Mouse (Mus musculus) 416B (cell line): ENCODE results near the gene Nanos1.

Experiments used
- DNase-seq: peaks from one replicate; pipeline ENCODE4 v3.0.0; 2011; ENCODE audit warnings: low read depth

Nanos1 gene

DNA sequence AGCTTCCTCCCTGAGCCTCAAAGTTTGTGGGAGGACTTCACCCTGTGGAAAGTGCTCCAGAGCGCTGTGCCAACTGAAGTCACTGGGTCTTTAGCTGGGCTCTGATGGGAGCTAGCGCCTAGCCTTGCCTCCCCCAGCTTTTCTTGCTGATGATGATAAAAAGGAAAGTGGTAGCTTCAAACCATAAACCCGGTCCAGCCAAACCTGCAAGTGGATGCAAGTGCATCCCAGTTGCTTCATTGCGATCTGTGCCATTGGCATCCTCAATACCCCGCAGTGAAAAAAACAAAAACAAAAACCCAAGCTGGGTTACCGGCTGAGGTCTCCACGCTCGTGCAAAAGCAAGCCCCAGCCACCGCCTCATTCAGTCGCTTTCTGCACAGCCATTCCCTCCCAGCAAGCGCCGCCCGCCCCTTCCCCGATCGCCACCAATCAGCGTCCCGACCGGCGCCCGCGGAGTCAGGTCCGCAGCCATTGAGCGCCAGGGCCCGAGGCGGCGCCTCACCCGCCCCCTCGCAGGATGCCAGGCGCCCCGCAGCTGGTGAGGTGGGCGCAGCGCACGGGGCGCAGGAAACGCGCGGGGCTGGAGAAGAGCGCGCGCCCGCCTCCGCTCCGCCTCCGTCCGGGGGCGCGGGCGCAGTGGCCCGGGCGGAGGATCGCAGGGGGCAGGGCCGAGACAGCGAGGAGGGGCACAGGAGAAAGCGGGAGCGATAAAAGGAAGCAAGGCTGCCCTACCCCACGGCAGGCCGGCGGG is at the start of gene Nanos1:
Nanos1 (plus strand) TSS at position 550 of the 754 bp plus-strand sequence.
- peak; percentile 82 for DNase-seq

DNA sequence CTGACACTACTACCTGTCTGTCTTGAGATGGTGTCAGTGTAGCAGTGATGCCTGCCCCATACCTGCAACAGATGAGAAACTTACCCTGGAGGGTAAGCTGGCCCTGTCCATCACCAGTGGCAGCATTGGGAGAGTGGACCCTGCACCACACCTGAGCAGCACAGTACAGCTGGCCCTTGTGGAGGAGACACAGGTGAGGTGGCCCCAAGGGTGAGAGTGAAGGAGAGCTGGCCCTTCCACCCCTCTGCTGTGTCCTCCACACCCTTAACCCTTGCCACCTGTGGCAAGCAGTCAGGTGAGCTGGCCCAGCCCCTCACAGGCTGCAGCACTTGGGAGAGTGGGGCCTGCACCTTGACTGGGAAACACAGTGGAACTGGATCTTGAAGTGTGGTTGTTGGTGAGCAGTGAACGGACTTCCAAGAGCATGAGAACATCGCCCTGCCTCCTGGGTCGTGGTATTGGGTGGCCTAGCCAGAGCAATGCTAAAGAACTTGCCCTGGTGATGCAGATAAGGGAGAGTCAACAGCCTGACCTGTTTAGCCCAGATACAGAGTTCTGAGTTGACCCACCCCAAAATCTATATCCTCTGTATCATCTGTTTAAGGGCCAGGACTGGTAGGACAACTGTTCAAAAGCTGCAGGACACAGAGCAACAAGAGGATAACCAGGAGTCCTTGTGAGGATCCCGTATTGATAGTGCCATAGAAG is 46.4 kb upstream of the Nanos1 start:
- no peak for DNase-seq

DNA sequence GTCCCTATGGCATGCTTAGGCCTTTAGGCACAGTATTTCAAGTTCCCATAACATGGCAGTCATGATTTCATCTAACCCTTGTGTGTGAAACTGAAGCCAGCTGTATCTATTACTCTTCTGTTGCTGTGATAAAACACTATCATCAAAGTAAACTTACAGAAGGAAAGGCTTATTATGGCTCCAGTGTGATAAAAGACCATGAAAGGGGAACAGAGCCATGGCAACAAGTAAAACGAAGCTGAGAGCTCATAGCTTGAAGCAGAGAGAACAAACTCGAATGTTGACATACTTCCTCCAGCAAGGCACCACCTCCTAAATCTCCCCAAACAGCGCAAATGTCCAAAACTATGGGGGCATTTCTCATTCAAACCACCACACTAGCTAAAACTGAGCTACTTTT is 45.6 kb upstream of the Nanos1 start:
- no peak for DNase-seq

DNA sequence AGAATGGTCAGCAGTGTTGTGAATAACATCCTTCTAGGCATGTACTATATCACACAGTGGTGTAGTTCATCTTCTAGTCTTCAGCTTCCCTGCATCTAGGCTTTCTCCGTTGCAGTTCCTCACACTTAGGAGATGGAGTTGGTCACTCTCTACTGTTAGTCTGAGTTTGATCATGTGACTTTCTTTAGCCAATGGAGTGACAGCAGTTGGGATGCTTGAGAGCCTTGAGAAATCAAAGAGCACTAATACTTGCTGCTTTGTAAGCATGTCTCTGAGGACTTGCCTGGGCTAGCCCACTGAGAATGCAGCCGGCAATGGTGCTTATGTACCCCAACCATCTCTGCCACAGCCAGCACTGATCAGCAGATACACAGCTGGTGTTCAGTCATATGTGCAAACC is 43.2 kb upstream of the Nanos1 start:
- peak; percentile 11 for DNase-seq

DNA sequence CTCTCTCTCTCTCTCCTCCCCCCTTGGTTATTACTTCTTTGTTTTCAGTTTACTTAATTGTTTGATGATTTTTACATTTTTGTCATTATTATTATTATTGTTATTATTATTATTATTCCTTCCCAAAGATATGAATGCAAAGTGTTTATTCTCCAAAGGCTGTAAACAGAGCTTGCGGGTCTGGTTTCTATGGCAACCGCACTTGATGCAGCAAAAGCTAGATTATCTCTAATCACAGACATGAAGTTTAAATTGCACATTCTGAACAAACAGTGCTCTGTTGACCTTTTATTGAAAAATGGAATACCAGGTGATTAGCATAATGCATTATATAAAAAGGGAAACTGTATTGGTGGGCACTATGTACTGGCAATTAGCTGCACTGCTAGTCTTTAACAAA is 39.4 kb upstream of the Nanos1 start:
- no peak for DNase-seq

DNA sequence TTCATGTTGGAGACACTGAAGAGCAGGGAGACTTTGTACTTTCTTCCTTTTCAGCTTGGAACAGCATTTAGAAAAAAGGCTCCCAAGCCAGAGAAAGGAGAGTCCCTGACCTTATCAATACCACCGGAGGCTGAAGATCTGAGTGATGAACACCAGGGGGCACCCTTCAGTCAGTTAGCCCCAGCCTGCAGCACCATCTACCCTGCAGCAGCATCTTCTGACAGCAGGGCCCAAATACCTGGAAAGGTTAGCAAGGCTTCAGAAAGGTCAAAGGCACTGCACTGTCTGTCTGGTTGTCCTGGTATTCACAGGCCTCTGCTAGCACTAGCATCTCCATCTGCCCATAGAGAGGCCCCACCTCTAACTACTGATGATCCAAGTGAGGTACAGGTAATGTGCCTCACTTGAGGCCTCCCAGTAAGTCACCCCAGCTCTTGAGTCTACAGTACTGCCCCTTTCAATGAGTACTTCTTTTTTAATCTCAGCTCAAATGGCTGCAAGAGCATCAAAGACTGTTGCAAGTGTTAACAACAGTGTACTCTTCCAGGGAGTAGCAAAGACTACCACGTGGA is 25.4 kb upstream of the Nanos1 start:
- peak; percentile 67 for DNase-seq

DNA sequence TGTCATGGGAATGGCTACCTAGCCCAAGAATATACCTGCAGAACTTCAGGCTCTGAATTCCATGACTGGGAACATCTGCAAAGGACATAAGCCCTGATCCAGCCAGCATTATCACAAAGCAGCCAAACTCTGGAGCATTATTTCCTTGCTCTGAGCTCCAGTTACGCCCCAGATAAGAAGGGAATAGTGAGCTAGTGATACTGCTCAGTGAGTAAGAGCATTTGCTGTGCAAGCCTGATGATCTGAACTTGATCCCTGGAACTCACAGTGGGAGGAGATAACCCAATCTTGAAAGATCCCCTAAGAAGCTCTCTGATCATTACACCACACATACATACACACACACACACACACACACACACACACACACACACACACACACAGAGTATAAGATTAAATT is 24.5 kb upstream of the Nanos1 start:
- DNase-seq, result no peak

DNA sequence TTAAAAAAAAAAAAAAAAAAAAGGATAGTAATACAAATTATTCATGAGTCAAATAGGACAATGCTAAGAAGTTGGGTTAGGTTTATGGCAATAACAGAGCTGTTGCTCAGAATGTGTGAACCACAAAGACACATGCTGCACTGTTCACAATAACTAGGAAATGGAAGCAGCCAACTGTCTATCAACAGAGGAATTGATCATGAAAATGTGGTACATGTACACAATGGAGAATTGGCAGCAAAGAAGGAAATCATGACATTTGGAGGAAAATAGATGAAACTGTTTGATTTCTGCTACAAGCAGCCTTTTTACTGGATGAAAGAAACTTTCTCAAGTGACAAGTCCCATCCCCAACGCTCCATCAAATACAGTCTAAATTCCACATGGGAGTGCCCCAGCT is 23.8 kb upstream of the Nanos1 start:
- DNase-seq, result no peak

DNA sequence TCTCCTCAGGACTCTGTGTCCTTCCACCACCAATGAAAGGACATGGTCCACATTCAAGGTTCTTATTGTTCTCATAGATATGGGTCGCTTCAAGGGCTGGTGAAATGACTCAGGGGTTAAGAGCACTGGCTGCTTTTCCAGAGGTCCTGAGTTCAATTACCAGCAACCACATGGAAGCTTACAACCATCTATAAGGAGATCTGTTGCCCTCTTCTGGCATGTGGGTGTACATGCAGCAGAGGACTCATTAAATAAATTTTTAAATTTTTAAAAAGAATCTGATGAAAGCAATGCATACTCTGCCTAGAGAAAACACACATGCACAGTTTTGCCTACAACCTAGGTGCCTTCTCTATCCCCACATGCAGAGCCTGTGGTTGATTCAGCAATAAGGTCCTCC is 15.2 kb upstream of the Nanos1 start:
- DNase-seq, result no peak

DNA sequence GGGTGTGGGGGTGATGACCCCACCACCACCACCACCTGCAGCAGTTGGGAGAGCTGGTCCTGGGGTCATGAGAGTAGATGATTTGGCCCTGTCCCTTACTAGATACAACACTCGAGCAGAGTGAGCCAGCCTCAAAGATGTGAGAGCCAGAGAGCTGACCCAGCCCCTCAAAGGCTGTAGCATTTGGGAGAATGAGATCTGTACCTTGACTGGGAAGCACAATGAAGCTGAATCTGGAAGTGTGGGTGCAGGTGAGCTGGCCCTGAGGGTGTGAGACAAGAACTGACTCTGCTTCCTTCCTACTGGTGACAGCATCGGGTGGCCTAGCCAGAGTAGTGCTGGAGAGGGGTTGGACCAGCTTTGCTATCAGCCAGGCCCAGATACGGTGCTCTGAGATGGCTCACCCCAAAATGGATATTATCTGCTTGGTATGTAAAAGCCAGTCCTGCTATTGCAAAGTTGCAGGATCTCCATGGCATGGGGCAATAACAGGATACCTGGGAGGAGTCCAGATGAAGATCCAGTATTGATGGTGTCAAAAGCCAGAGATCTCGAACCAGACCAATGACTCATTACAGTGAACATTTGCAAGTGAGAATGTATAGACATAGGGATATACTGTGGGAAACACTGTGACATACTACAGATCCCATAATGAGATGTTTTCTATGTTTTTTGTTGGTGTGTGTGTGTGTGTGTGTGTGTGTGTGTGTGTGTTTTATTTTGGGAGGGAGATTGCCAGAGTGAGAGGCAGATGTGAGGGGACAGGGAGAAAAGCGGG is 11.8 kb upstream of the Nanos1 start:
- no peak for DNase-seq

DNA sequence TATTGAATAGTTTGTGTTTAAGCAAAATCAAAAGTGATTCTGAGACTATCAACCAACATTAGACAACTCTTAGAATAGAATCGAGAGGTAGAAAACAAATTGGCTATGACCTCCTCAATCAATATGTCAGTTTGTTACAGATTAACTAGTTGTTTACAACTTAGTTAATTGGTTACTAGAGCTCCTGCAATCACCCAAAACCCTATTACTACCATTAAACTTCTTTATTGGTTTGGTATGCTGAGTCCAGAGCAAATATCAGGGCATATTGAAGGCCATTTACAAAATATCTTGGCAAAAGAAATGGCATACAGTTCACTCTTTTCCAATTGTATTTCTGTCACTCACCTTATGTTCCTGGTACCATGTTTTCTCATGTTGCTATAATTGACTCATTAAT is 8.0 kb upstream of the Nanos1 start:
- DNase-seq, result no peak

DNA sequence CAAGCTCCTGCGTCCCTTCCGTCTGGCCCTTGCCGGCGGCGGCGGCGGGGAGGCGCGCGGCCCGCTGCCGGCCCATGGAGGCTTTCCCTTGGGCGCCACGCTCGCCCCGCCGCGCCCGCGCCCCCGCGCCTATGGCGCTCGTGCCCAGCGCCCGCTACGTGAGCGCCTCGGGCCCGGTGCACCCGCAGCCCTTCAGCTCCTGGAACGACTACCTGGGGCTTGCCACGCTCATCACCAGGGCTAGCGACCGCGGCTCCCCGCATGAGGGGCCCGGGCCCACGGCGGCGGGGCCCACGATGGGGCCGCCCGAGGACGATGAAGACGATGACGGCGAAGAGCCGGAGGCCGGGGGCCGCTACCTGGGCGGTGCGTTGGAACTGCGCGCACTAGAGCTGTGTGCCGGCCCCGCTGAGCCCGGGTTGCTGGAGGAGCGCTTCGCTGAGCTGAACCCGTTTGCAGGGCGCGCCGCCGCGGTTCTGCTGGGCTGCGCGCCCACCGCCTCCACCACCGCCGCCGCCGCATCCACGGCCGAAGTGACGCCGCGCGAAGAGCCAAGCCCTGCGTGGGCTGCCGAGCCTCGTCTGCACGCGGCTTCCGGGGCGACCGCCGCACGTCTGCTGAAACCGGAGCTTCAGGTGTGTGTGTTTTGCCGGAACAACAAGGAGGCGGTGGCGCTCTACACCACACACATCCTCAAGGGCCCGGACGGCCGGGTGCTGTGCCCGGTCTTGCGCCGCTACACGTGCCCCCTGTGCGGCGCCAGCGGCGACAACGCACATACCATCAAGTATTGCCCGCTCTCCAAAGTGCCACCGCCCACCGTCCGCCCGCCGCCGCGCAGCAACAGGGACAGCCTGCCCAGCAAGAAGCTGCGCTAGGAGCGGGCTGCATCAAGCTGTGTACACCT is 658 bp downstream of the Nanos1 start:
- peak; percentile 52 for DNase-seq

DNA sequence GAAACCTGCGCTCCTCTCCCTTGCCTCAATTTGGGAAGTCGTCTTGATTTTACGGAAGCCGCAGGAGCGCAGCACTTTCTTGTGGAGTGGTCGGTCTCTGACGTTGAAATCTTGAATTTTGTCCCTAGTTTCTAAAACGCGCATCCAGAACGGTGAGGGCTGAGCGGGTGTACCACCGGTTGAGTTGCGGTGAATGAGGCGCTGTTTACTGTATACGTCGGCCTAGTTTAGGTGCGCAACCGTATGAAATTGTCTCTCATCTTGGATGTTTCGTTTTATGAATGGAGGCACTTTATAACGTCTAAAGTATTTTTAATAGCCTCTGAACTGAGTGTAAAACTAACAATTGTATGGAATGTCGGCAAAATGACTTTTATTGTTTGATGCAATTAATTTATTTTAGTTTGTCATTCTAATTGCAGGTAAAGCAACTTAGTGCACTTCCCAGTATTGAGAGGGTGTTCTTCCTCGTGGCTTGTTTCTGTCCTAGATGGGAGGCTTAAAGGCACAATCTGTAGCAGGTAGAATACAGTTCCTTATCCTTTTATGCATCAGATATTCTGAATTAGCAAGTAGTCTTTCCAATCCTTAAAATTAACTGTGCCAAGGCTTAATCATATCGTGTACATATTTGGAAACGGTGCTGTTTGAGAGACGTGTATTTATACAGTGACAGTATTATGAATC is 1.5 kb downstream of the Nanos1 start:
- no peak for DNase-seq

DNA sequence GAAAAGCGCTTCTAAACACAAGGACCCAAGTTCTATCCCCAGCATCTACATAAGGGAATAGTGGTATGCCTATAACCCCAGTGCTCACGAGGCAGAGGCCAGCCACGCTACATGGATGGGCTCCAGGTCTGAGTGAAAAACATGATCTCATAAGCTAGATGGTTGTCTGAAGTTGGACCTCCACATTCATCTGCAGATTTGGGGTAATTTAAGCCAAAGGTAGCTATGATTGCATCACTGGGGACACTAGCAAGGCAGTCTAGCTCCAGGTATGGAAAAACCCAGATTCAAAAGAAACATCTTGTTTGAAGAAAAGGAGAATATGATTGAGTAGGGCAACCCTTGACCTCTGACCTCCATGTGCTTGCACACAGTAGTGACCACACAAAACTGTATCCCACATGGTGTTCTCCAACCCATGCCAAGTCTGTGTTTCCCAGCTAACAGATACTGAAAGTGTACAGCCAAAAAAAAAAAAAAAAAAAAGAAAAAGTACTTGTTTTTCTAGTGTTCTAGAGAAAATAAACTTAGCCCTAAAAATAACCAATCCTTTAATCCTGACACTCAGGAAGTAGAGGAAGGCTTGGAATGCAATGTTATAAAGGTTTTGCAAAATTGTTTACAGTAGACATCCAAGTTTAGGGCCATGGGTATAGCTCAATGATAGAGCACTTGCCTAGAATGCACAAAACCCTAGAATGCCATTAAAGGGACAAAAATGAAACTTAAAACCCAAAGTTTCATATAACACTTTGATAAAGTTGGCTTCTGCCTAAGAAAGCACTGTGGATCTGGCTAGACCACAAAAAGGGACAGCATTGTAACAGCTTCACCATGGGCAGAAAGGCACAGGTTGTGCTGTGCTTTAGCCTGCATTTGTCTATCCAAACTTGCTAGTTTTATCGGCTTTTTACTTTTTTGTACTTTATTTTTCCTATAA is 3.4 kb downstream of the Nanos1 start:
- DNase-seq, result no peak

DNA sequence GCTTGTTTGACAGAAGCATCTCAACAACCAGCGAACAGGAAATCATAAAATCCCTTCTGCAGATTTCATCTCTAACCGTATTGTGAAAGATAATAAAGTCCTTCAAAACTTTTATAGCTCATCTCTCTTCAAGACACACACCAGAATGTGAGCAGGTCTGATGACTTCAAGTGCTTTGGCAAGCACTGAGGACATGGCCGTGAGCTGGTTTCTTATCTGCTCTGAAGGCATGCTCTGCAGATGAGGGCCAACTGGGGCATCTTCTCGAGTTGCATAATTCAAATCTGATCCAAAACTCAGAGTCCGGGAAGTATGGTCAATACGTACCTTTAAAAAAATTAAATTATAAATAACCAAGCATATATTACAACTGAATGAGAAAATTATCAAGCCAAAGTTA is 17.6 kb downstream of the Nanos1 start:
- DNase-seq, result no peak

DNA sequence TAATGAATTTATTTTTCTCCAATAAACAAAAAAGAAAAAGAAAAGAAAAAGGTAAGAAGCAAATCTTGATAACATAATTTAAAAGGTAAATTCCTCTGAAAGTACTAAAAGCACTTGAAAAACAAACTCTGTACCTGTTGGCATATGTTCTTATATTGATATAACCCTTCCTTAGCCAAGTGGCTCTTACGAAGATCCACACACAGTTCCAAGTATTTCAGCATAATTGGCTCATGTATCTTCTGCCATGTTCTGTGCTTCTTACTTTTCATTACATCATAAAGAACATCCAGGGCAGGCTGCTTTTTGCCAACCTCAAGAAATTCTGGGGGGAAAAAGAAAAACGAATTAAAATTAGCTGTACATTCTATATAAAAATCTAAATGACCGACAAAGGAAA is 26.2 kb downstream of the Nanos1 start:
- DNase-seq, result no peak

DNA sequence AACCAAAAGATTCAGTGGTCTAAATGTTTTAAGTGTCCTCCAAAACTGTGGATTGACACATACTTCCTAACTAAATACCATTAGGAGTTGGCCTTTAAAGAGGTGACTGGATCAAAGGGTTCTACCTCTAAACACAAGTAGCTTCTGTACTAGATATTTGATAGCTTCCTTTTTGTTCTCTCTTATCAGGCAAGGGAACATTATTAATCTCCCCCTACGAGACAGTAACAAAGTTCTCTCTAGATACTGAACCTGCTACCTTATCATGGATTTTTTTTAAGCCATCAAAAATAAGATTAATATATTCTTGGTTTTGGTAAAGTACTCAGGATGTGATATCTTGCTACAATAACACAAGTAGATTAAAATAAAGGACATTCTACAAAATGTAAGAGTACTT is 28.9 kb downstream of the Nanos1 start:
- no peak for DNase-seq

DNA sequence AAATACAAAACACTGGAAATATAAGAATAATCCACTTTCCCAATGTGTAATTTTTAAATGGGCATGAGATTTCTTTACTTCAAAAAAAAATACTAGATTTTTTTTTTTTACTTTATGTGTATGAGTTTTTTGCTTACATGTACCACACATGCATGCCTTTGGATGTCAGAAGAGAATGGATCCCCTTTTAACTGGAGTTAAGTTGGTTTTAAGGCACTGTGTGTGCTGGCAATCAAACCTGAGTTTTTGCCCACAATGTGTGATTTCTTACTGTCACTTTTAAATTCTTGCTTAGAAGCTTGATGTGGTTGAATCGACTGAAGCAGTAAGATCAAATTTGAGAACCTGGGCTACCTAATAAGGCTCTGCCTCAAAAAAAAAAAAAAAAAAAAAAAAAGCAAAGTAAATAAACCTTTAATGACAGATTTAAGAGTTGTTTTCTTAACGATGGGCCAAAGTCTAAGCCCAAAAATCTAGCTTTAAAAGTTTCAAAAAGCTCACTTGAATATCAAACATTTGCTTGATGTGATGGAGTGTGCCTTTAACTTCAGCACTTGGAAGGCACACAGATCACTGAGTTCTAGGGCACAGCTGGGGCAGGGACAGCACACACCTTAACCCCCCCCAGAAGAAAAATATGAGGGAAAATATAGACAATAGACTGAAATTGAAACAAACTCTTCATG is 31.8 kb downstream of the Nanos1 start:
- DNase-seq, result no peak
